Mouse (Mus musculus): ENCODE results near the gene Stt3b.

Stt3b gene

GRCm38 (mm10) chr9:115271556-115271955 lies 38.7 kb downstream of the Stt3b start:
- in situ Hi-C loops (cut with MboI, MseI), result no loop called here

GRCm38 (mm10) chr9:115261896-115262295 lies 48.3 kb downstream of the Stt3b start:
- in situ Hi-C loops (cut with MboI, MseI), result no loop called here

GRCm38 (mm10) chr9:115261456-115261855 lies 48.8 kb downstream of the Stt3b start:
- in situ Hi-C loops (cut with MboI, MseI), result no loop called here

GRCm38 (mm10) chr9:115260464-115260863 lies 49.8 kb downstream of the Stt3b start:
- in situ Hi-C loops (cut with MboI, MseI), result no loop called here

- in situ Hi-C loops (cut with MboI, MseI), result no loop called here
These were observed 50.4 kb downstream of the Stt3b start for GRCm38 (mm10) chr9:115259866-115260265.

GRCm38 (mm10) chr9:115257733-115258286 lies 52.4 kb downstream of the Stt3b start:
- in situ Hi-C loops (cut with MboI, MseI), result no loop called here

GRCm38 (mm10) chr9:115249145-115249544 lies 61.1 kb downstream of the Stt3b start:
- in situ Hi-C loops (cut with MboI, MseI), result no loop called here

- in situ Hi-C loops (cut with MboI, MseI), result no loop called here
These were observed 65.1 kb downstream of the Stt3b start for GRCm38 (mm10) chr9:115245092-115245491.

- in situ Hi-C loops (cut with MboI, MseI), result no loop called here
These were observed 66.6 kb downstream of the Stt3b start for GRCm38 (mm10) chr9:115243630-115244029.

- in situ Hi-C loops (cut with MboI, MseI), result no loop called here
These were observed 70.4 kb downstream of the Stt3b start for GRCm38 (mm10) chr9:115239861-115240260.

- in situ Hi-C loops (cut with MboI, MseI), result no loop called here
These were observed 72.3 kb downstream of the Stt3b start for GRCm38 (mm10) chr9:115237943-115238342.

GRCm38 (mm10) chr9:115236352-115236841 lies 73.8 kb downstream of the Stt3b start:
- in situ Hi-C loops (cut with MboI, MseI), result no loop called here

- in situ Hi-C loops (cut with MboI, MseI), result no loop called here
These were observed 75.7 kb downstream of the Stt3b start for GRCm38 (mm10) chr9:115234561-115234960.

- in situ Hi-C loops (cut with MboI, MseI), result no loop called here
These were observed 76.5 kb downstream of the Stt3b start for GRCm38 (mm10) chr9:115233721-115234120.

- in situ Hi-C loops (cut with MboI, MseI), result no loop called here
These were observed 78.7 kb downstream of the Stt3b start for GRCm38 (mm10) chr9:115231476-115231875.

- in situ Hi-C loops (cut with MboI, MseI), result no loop called here
These were observed 80.1 kb downstream of the Stt3b start for GRCm38 (mm10) chr9:115230141-115230540.

GRCm38 (mm10) chr9:115229676-115230075 lies 80.5 kb downstream of the Stt3b start:
- in situ Hi-C loops (cut with MboI, MseI), result no loop called here

- in situ Hi-C loops (cut with MboI, MseI), result no loop called here
These were observed 81.1 kb downstream of the Stt3b start for GRCm38 (mm10) chr9:115229145-115229544.

GRCm38 (mm10) chr9:115224744-115225354 lies 85.4 kb downstream of the Stt3b start:
- in situ Hi-C loops (cut with MboI, MseI), result no loop called here

- in situ Hi-C loops (cut with MboI, MseI), result no loop called here
These were observed 89.0 kb downstream of the Stt3b start for GRCm38 (mm10) chr9:115221265-115221664.

GRCm38 (mm10) chr9:115220466-115220865 lies 89.8 kb downstream of the Stt3b start:
- in situ Hi-C loops (cut with MboI, MseI), result no loop called here

GRCm38 (mm10) chr9:115217984-115218383 lies 92.2 kb downstream of the Stt3b start:
- in situ Hi-C loops (cut with MboI, MseI), result no loop called here
